Mouse (Mus musculus) gonadal fat pad, adult 2 months (tissue): ENCODE measurements around the gene Fgd4. TPM values are rescaled to one million over a fixed set of nuclear protein-coding genes. Genes with fewer than 3 reads are reported as not detected.
"Not testable (repeated sequence)": the region's sequence is repeated elsewhere in the genome, so short reads cannot be mapped to it uniquely, and the experiment has no call there.

Experiments
- DNase-seq: peaks from one replicate; pipeline ENCODE4 v3.0.0-alpha.2; 2012; ENCODE audit warnings: low read depth
- polyA plus RNA-seq: library from polyadenylated mRNA; depleted of rRNA; stranded (reverse); fragments of >200 nt; gene quantifications from 2 replicates; pipeline ENCODE4 v1.2.3, GENCODE M21; 2012

The Fgd4 gene
- polyA plus RNA-seq, 1 experiment: 3.3 TPM

GRCm38 (mm10) chr16:16542956-16543441 is 57.4 kb downstream of the Fgd4 start:
- no peak for DNase-seq

- not testable (repeated sequence) for DNase-seq
Measured at GRCm38 (mm10) chr16:16539396-16539795, 61.0 kb downstream of the Fgd4 start.

GRCm38 (mm10) chr16:16535232-16535631 is 65.1 kb downstream of the Fgd4 start:
- DNase-seq: no peak

- DNase-seq: no peak
Measured at GRCm38 (mm10) chr16:16528014-16528413, 72.3 kb downstream of the Fgd4 start.

GRCm38 (mm10) chr16:16527267-16527666 is 73.1 kb downstream of the Fgd4 start:
- no peak for DNase-seq

- DNase-seq: no peak
Measured at GRCm38 (mm10) chr16:16526741-16527105, 73.6 kb downstream of the Fgd4 start.

- no peak for DNase-seq
Measured at GRCm38 (mm10) chr16:16526097-16526740, 74.1 kb downstream of the Fgd4 start.

- DNase-seq: peak; percentile 77
Measured at GRCm38 (mm10) chr16:16525266-16525904, 75.0 kb downstream of the Fgd4 start.

GRCm38 (mm10) chr16:16523632-16524031 is 76.7 kb downstream of the Fgd4 start:
- DNase-seq: no peak

GRCm38 (mm10) chr16:16522869-16523268 is 77.5 kb downstream of the Fgd4 start:
- not testable (repeated sequence) for DNase-seq

GRCm38 (mm10) chr16:16501491-16501890 is 98.9 kb downstream of the Fgd4 start:
- DNase-seq: no peak

- DNase-seq: no peak
Measured at GRCm38 (mm10) chr16:16500926-16501325, 99.4 kb downstream of the Fgd4 start.

- DNase-seq: no peak
Measured at GRCm38 (mm10) chr16:16498798-16499197, 101.6 kb downstream of the Fgd4 start.

- no peak for DNase-seq
Measured at GRCm38 (mm10) chr16:16485523-16486043, 114.8 kb downstream of the Fgd4 start.

GRCm38 (mm10) chr16:16484601-16485000 is 115.7 kb downstream of the Fgd4 start:
- no peak for DNase-seq

- not testable (repeated sequence) for DNase-seq
Measured at GRCm38 (mm10) chr16:16473451-16473850, 126.9 kb downstream of the Fgd4 start.

GRCm38 (mm10) chr16:16450021-16450420 is 150.3 kb downstream of the Fgd4 start:
- no peak for DNase-seq

- DNase-seq: no peak
Measured at GRCm38 (mm10) chr16:16438436-16438835, 161.9 kb downstream of the Fgd4 start.

- no peak for DNase-seq
Measured at GRCm38 (mm10) chr16:16422456-16422855, 177.9 kb downstream of the Fgd4 start.

GRCm38 (mm10) chr16:16367217-16367616 is 233.1 kb downstream of the Fgd4 start:
- not testable (repeated sequence) for DNase-seq
